Mouse (Mus musculus) heart, embryonic 10.5 days (tissue): ENCODE measurements around the gene Ttc28. TPM values are rescaled to one million over a fixed set of nuclear protein-coding genes. Genes with fewer than 3 reads are reported as not detected.

Source experiments
- DNase-seq: peaks from one replicate; pipeline ENCODE4 v3.0.0-alpha.2; 2017; ENCODE audit warnings: low spot score
- H3K27ac ChIP-seq: fragments of 300-500 bp; sonication (generic); 2 replicates; pipeline ENCODE4 v1.5.1; 2016; ENCODE audit warnings: mild to moderate bottlenecking
- H3K27me3 ChIP-seq: fragments of 300-500 bp; sonication (generic); 2 replicates; pipeline ENCODE4 v1.6.1; 2016; ENCODE audit warnings: mild to moderate bottlenecking; ENCODE audit not compliant: poor library complexity, insufficient read depth, severe bottlenecking
- H3K36me3 ChIP-seq: fragments of 300-500 bp; sonication (generic); 2 replicates; pipeline ENCODE4 v1.6.1; 2016; ENCODE audit warnings: mild to moderate bottlenecking, moderate library complexity
- H3K4me1 ChIP-seq: fragments of 300-500 bp; sonication (generic); 2 replicates; pipeline ENCODE4 v1.6.1; 2016; ENCODE audit warnings: mild to moderate bottlenecking
- H3K4me3 ChIP-seq: fragments of 300-500 bp; sonication (generic); 2 replicates; pipeline ENCODE4 v1.5.1; 2016; ENCODE audit warnings: mild to moderate bottlenecking, moderate library complexity
- H3K9me3 ChIP-seq: fragments of 300-500 bp; sonication (generic); 2 replicates; pipeline ENCODE4 v1.6.1; 2016; ENCODE audit warnings: mild to moderate bottlenecking, moderate library complexity
- WGBS: fragments of 180-500 bp; shearing (Covaris S2); methylation state at CpG from one replicate; pipeline ENCODE4 v1.1.7; 2016; 5-methylcytosine and 5-hydroxymethylcytosine counted together
- polyA plus RNA-seq: library from polyadenylated mRNA; unstranded; fragments of >200 nt; fragmentation: Nextera tagmentation; extraction: Ambion mirVana; gene quantifications from 2 replicates; pipeline ENCODE4 v1.2.1, GENCODE M21; 2016

The Ttc28 gene
- polyA plus RNA-seq, 1 experiment from 2014 or later: 10.9 TPM

DNA sequence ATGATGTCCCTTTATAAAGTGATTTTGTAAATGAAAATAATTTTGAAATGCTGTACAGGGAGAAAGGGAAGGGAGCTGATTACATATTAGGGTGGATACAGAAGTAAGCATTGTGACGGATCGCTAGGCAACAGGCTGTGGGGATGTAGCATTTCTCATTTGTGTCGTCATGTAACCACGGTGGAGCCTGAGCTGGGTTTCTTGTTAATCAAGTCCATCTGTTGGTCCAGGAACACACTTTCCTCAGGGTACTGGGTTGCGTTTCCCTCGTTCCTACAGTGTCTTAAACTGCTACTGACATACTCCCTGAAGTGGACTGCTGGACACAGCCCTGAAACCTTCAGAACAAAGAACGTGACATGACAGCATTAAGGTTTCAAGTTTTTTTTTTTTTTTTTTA, 18.6 kb downstream of the Ttc28 start:
- Histone ChIP-seq H3K27me3 (no peaks in the 10 kb centered on the region), H3K9me3 (no peaks in the 10 kb centered on the region), H3K36me3 (peaks cover 37% of the 10 kb centered on the region), H3K4me1 (no peaks in the 10 kb centered on the region), H3K27ac (no peak overlapping the region), H3K4me3 (no peak overlapping the region)
- 77% methylated on average over 7 of the region's 7 CpGs for WGBS
- no peak for DNase-seq

DNA sequence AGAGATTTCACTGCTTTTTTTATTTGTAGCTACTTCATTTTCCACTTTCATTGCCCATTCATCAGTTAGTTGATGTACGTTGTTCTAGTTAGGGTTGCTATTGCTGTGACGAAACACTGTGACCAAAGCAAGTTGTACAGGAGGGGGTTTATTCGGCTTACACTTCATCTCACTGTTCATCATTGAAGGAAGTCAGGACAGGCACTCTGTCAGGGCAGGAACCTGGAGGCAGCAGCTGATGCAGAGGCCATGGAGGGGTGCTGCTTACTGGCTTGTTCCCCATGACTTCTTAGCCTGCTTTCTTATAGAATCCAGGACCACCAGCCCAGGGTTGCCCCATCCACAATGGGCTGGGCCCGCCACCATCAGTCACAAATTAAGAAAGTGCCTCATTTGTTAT, 19.2 kb downstream of the Ttc28 start:
- Histone ChIP-seq H3K27ac (no peak overlapping the region), H3K9me3 (no peaks in the 10 kb centered on the region), H3K4me3 (no peak overlapping the region), H3K36me3 (peaks cover 31% of the 10 kb centered on the region), H3K27me3 (no peaks in the 10 kb centered on the region), H3K4me1 (no peaks in the 10 kb centered on the region)
- DNase-seq: no peak
- 89% methylated on average over 4 of the region's 4 CpGs for WGBS

DNA sequence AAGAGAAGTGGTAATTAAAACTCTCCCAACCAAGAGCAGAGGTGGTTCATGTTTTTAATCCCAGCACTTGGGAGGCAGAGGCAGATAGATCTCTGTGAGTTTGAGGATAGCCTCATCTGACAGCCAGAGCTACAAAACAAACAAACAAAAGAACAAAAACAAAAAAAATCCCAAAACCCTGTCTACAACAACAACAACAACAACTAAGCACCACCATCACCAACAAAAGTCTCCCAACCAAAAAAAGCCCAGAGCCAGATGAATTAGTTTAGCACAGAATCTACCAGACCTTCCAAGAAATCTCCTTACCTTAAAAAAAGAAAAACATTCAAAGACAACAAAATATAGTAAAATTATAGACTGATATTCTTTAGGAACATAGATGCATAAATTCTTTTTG, 20.7 kb downstream of the Ttc28 start:
- H3K4me1 ChIP-seq: no peaks in the 10 kb centered on the region
- H3K36me3 ChIP-seq: peaks cover 18% of the 10 kb centered on the region
- H3K27me3 ChIP-seq: no peaks in the 10 kb centered on the region
- H3K27ac ChIP-seq: no peak overlapping the region
- no peak for DNase-seq
- H3K9me3 ChIP-seq: no peaks in the 10 kb centered on the region
- no peak overlapping the region for H3K4me3 ChIP-seq

DNA sequence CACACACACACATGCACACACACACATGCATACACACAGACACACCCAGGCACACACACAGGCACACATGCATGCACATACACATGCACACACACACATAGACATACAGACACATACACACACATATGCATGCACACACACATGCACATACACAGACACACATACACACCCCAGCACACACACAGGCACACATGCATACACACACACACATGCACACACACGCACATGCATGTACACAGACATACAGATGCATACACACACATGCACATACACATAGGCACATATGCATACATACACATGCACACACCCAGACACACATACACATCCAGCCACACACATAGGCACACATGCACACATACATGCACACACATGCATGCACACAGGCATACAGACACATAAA, 27.1 kb downstream of the Ttc28 start:
- no peak for DNase-seq
- H3K27ac ChIP-seq: no peak overlapping the region
- H3K4me3 ChIP-seq: no peak overlapping the region
- no peaks in the 10 kb centered on the region for H3K4me1 ChIP-seq
- no peaks in the 10 kb centered on the region for H3K9me3 ChIP-seq
- WGBS: 97% methylated on average over 1 of the region's 1 CpGs
- peaks cover 16% of the 10 kb centered on the region for H3K36me3 ChIP-seq
- no peaks in the 10 kb centered on the region for H3K27me3 ChIP-seq

DNA sequence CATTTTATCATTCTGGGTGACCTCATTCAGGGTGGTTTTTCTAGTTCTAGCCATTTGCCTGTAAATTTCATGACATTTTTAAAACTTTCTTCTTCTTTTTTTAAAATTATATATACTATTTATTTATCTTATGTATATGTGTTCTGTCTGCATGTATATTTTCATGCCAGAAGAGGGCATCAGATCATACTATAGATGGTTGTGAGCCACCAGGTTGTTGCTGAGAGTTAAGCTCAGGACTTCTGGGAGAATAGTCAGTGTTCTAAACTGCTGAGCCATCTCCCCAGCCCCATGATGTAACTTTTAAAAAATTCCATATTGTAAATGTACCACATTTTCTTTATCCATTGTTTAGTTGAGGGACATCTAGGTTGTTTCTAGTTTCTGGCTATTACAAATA, 29.3 kb downstream of the Ttc28 start:
- DNase-seq: no peak
- Histone ChIP-seq H3K27ac (no peak overlapping the region), H3K36me3 (peaks cover 16% of the 10 kb centered on the region), H3K27me3 (no peaks in the 10 kb centered on the region), H3K4me3 (no peak overlapping the region), H3K4me1 (no peaks in the 10 kb centered on the region), H3K9me3 (no peaks in the 10 kb centered on the region)

DNA sequence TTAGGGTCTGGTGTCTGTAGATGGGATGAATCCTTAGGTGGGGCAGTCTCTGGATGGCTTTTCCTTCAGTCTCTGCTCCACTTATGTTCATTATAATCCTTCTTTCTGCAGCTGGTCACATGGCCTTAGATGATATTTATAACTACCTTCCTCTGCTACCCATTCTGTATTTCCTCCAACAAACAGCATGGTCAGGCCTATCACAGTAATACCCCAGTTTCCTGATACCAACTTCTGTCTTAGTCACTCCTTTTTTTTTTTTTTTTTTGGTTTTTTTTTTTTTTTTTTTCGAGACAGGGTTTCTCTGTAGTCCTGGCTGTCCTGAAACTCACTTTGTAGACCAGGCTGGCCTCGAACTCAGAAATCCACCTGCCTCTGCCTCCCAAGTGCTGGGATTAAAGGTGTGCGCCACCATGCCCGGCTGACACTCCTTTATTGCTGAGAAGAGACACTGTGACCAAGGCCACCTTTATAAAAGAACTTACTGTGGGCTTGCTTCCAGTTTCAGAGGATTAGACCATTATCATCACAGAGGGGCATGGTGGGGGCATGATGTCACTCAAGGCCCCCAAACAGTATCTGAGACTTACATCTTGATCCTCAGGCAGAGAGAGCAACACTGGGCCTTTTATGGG, 30.5 kb downstream of the Ttc28 start:
- peaks cover 19% of the 10 kb centered on the region for H3K36me3 ChIP-seq
- WGBS: 77% methylated on average over 4 of the region's 4 CpGs

DNA sequence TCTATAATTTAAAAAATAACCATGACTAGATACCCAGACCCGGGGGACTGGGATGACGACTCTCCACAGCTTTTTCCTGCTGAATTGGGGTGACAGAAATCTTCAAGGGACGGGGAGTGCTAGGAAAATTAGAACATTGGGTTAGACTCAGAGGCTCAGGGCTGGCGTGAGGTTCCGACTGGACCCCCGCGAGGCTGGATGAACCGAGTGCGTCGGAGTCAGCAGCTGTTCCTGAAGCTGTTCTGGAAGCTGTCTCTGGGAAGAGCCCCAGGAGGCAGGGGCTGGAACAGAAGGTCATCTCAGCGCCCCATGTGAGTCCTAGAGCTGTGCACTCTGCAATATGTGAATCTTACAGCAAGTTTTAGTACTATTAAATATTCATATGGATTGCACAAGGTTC, 35.3 kb downstream of the Ttc28 start:
- Histone ChIP-seq H3K4me3 (no peak overlapping the region), H3K9me3 (no peaks in the 10 kb centered on the region), H3K36me3 (0 out of 2 replicates have a peak, but pooled peaks cover 7% of the 10 kb centered on the region), H3K4me1 (peaks cover 16% of the 10 kb centered on the region), H3K27me3 (no peaks in the 10 kb centered on the region), H3K27ac (no peak overlapping the region)
- WGBS: 83% methylated on average over 11 of the region's 11 CpGs
- no peak for DNase-seq

More for the DNA sequence above, 30.5 kb downstream of the Ttc28 start:
- H3K27me3 ChIP-seq: no peaks in the 10 kb centered on the region
- no peak overlapping the region for H3K4me3 ChIP-seq
- no peak overlapping the region for H3K27ac ChIP-seq
- H3K9me3 ChIP-seq: no peaks in the 10 kb centered on the region
- no peaks in the 10 kb centered on the region for H3K4me1 ChIP-seq
- no peak for DNase-seq

DNA sequence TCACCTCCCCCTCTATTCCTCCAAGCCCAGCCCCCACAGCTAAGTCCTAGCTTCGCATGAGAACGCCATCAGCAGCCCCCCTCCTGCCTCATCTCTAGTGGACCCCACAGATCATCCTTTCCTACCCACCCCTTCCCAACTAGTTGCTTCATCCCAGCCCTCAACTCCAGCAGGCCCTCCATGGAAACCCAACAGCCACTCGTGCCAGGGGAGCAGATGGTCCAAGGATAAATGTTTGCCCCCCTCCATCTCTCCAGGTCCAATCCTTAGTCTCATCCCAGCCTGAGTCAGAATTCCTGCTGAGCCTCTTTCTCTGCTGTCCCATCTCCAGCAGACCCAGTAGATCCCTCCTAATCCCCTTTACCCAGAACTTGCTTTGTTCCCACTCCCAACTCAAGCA, 36.6 kb downstream of the Ttc28 start:
- Histone ChIP-seq H3K4me1 (peaks cover 16% of the 10 kb centered on the region), H3K9me3 (no peaks in the 10 kb centered on the region), H3K27ac (no peak overlapping the region), H3K4me3 (no peak overlapping the region), H3K27me3 (no peaks in the 10 kb centered on the region), H3K36me3 (0 out of 2 replicates have a peak, but pooled peaks cover 7% of the 10 kb centered on the region)
- DNase-seq: no peak
- 87% methylated on average over 3 of the region's 3 CpGs for WGBS

DNA sequence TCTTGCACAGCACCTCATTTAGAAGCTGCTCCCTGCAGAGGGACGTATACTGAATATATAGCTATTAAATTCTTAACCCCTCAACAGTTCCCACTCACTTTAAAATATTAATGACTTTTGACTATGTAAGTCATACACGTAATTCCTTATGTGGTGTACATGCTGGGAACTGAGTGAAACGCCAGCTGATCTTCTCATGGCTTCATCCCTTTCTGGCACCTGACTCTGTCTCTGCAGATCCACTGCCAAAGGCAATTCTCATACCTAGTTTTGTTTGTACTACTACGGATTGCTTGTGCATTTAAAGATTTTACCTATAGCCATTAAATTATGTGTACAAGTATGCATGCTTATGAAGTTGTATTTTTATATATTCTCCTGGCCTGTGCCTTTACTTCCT, 39.9 kb downstream of the Ttc28 start:
- Histone ChIP-seq H3K4me1 (peaks cover 20% of the 10 kb centered on the region), H3K9me3 (no peaks in the 10 kb centered on the region), H3K4me3 (no peak overlapping the region), H3K27ac (no peak overlapping the region), H3K36me3 (0 out of 2 replicates have a peak, but pooled peaks cover 7% of the 10 kb centered on the region), H3K27me3 (no peaks in the 10 kb centered on the region)
- 84% methylated on average over 4 of the region's 4 CpGs for WGBS
- no peak for DNase-seq

DNA sequence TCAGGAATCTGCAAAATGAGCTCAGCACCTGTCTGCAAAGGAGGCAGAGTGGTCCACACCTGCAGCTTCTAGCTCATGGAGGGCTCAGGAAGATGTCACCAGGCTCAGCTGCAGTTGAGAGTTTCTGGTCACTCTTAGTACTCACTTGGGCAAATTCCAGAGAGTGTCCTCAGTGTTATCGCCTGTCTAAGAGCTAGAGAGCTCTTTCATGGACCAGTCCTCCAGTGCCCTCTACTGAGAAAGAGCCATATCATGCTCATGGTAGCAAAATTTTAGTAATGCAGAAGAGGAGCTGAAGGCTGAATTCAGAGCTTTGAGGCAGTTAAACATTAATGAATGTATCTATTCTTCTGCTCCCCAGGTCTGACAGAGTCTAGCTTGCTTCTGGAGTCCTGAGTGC, 43.7 kb downstream of the Ttc28 start:
- H3K4me1 ChIP-seq: peaks cover 4% of the 10 kb centered on the region
- WGBS: 13% methylated on average over 1 of the region's 1 CpGs
- no peak for DNase-seq
- H3K27ac ChIP-seq: no peak overlapping the region
- no peaks in the 10 kb centered on the region for H3K36me3 ChIP-seq
- H3K27me3 ChIP-seq: no peaks in the 10 kb centered on the region
- no peak overlapping the region for H3K4me3 ChIP-seq
- H3K9me3 ChIP-seq: no peaks in the 10 kb centered on the region

DNA sequence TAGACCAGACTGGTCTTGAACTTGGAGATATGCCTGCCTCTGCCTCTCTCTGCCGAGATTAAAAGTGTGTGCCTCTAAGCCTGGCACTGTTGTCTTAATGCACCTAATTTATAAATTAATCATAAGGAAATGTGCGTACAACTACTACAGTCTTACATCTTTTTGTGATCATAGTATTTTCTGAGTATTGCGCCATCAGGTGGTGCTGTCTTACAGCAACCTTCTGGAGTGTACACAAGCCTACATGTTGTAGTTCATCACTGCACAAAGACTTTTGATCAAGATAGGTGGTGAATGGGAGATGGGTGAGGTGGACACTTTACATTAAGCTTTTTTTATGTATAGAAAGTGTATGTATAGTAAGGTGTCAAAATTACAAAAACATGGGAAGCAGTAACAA, 45.0 kb downstream of the Ttc28 start:
- Histone ChIP-seq H3K4me3 (no peak overlapping the region), H3K27ac (no peak overlapping the region), H3K9me3 (no peaks in the 10 kb centered on the region), H3K27me3 (no peaks in the 10 kb centered on the region), H3K36me3 (no peaks in the 10 kb centered on the region), H3K4me1 (peaks cover 4% of the 10 kb centered on the region)
- no peak for DNase-seq
- 85% methylated on average over 3 of the region's 3 CpGs for WGBS

DNA sequence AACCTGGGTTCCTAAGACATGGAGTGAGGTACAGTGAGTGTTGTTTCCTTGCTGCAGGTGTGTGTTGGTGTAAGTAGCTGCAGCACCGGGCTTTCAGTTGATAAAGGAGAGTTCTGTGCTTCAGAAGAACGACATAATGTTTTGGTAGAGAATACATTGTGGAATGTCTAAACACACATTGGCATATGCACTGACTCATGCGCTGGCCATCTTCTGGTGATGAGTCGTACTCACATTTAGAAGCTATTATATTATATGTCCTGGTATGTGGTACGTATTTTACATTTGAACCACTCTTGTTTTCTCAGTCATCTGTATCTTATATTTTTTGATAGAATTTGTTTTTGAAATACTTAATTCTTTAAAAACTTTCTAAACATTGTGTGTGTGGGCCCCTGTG, 46.2 kb downstream of the Ttc28 start:
- no peaks in the 10 kb centered on the region for H3K27me3 ChIP-seq
- 87% methylated on average over 5 of the region's 5 CpGs for WGBS
- H3K9me3 ChIP-seq: no peaks in the 10 kb centered on the region
- no peak for DNase-seq
- H3K4me1 ChIP-seq: peaks cover 4% of the 10 kb centered on the region
- H3K4me3 ChIP-seq: no peak overlapping the region
- no peak overlapping the region for H3K27ac ChIP-seq
- no peaks in the 10 kb centered on the region for H3K36me3 ChIP-seq

DNA sequence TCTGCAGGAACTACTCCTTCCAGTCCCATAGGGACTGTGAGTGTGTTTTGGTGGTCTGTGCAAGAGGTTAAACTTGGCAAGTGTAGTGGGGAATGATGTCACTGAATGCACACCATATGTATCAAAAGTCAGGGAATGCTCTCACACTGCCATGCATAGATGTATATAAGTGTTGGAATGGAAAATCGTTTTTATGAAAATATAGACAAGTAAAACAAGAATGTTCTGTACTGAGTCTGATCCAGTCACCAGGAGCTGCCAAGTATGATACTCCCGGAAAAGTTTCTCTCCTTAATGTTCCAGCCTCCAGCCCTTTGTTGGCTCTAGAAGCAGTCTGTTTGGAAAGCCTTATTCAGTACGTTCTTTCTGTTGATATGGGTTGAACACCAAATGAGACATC, 48.7 kb downstream of the Ttc28 start:
- Histone ChIP-seq H3K4me1 (no peaks in the 10 kb centered on the region; the same call in 1 of the 2 replicates), H3K9me3 (no peaks in the 10 kb centered on the region), H3K27ac (no peak overlapping the region), H3K27me3 (no peaks in the 10 kb centered on the region), H3K36me3 (peaks cover 6% of the 10 kb centered on the region; the same call in 1 of the 2 replicates), H3K4me3 (no peak overlapping the region)
- no peak for DNase-seq
- 64% methylated on average over 3 of the region's 3 CpGs for WGBS

DNA sequence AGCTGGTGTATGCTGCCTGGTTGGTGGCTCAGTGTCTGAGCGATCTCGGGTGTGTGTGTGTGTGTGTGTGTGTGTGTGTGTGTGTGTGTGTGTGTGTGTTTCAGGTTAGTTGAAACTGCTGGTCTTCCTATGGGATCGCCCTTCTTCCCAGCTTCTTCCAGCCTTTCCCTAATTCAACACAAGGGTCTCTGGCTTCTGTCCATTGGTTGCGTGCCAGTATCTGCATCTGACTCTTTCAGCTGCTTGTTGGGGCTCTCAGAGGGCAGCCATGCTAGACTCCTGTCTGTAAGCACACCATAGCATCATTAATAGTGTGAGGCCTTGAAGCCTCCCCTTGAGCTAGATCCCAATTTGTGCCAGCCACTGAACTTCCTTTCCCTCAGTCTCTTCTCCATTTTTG, 49.7 kb downstream of the Ttc28 start:
- no peak for DNase-seq
- Histone ChIP-seq H3K36me3 (peaks cover 6% of the 10 kb centered on the region; the same call in 1 of the 2 replicates), H3K9me3 (no peaks in the 10 kb centered on the region), H3K27ac (no peak overlapping the region), H3K27me3 (no peaks in the 10 kb centered on the region), H3K4me1 (no peaks in the 10 kb centered on the region), H3K4me3 (no peak overlapping the region)
- WGBS: 76% methylated on average over 4 of the region's 4 CpGs
